Mouse (Mus musculus) kidney, postnatal 14 days (tissue): Measurements from ENCODE around the gene Atg4b.
A peak's percentile ranks its signal among the peaks of the same experiment; 100 is the strongest.

Source experiments
- DNase-seq: peaks from one replicate; pipeline ENCODE4 v3.0.0; 2022; ENCODE audit warnings: mixed read lengths

The Atg4b gene

GRCm38 (mm10) chr1:93751290-93751689, at the start of gene Atg4b:
Gene Atg4b (plus strand): TSS chr1:93751500.
- DNase-seq, result no peak

- DNase-seq, result no peak
These were observed 49.2 kb upstream of the Atg4b start for GRCm38 (mm10) chr1:93702106-93702505.

GRCm38 (mm10) chr1:93703472-93704048, 47.7 kb upstream of the Atg4b start:
- no peak for DNase-seq

GRCm38 (mm10) chr1:93704341-93704740, 47.0 kb upstream of the Atg4b start:
- DNase-seq, result no peak

- DNase-seq, result no peak
These were observed 45.9 kb upstream of the Atg4b start for GRCm38 (mm10) chr1:93705389-93705788.

GRCm38 (mm10) chr1:93716166-93716565, 35.1 kb upstream of the Atg4b start:
- no peak for DNase-seq

GRCm38 (mm10) chr1:93721557-93721956, 29.7 kb upstream of the Atg4b start:
- no peak for DNase-seq

- no peak for DNase-seq
These were observed 26.7 kb upstream of the Atg4b start for GRCm38 (mm10) chr1:93724623-93725022.

- no peak for DNase-seq
These were observed 25.6 kb upstream of the Atg4b start for GRCm38 (mm10) chr1:93725665-93726064.

GRCm38 (mm10) chr1:93726116-93726515, 25.2 kb upstream of the Atg4b start:
- DNase-seq, result no peak

GRCm38 (mm10) chr1:93726974-93727373, 24.3 kb upstream of the Atg4b start:
- DNase-seq, result peak; percentile 67

- DNase-seq, result no peak
These were observed 20.2 kb upstream of the Atg4b start for GRCm38 (mm10) chr1:93731103-93731502.

- DNase-seq, result peak; percentile 39
These were observed 19.4 kb upstream of the Atg4b start for GRCm38 (mm10) chr1:93731880-93732281.

- DNase-seq, result no peak
These were observed 15.4 kb upstream of the Atg4b start for GRCm38 (mm10) chr1:93735859-93736258.

GRCm38 (mm10) chr1:93737711-93738110, 13.6 kb upstream of the Atg4b start:
- DNase-seq, result no peak

- no peak for DNase-seq
These were observed 10.6 kb upstream of the Atg4b start for GRCm38 (mm10) chr1:93740671-93741070.

GRCm38 (mm10) chr1:93741987-93742386, 9.3 kb upstream of the Atg4b start:
- no peak for DNase-seq

GRCm38 (mm10) chr1:93742910-93743309, 8.4 kb upstream of the Atg4b start:
- DNase-seq, result no peak

- DNase-seq, result peak; percentile 25
These were observed 5.1 kb upstream of the Atg4b start for GRCm38 (mm10) chr1:93746179-93746578.

- no peak for DNase-seq
These were observed 2.8 kb upstream of the Atg4b start for GRCm38 (mm10) chr1:93748539-93748938.

- peak; percentile 53 for DNase-seq
These were observed 2.7 kb downstream of the Atg4b start for GRCm38 (mm10) chr1:93753911-93754572.

GRCm38 (mm10) chr1:93754573-93755290, 3.4 kb downstream of the Atg4b start, which contains the start of gene Thap4:
Gene Thap4 (minus strand): TSS chr1:93754864.
- peak; percentile 97 for DNase-seq

GRCm38 (mm10) chr1:93755291-93755610, 4.0 kb downstream of the Atg4b start:
- no peak for DNase-seq

GRCm38 (mm10) chr1:93755618-93756017, 4.3 kb downstream of the Atg4b start:
- no peak for DNase-seq
